Mouse (Mus musculus) right cerebral cortex, adult 2 months (tissue): Measurements from ENCODE around the gene Cfl2.
A peak's percentile ranks its signal among the peaks of the same experiment; 100 is the strongest.

Experiments used
- DNase-seq, 2 experiments: peaks; one replicate each; pipeline ENCODE4 v3.0.0; 2021 to 2022; ENCODE audit warnings: low spot score in 2 of 2

Gene Cfl2

DNA sequence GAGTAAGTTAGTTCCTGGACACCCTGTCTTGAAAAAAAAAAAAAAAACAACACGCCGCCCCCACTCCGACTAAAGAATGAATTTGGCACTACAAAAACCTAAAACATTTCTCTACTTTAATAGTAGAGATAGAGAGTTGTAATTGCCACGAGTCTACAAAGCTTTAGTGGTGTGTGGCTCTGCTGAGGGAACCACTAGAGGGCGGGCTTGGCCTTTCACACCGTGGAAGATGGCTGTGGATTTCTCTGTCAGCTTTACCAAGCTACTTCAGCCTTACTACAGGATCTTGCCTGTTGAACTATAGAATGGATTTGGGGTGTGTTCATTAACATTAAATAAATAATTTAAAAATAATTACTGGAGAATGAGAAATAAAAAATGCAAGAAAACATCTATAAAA, 32.1 kb downstream of the Cfl2 start:
- DNase-seq: peak; percentile 82 to 88

DNA sequence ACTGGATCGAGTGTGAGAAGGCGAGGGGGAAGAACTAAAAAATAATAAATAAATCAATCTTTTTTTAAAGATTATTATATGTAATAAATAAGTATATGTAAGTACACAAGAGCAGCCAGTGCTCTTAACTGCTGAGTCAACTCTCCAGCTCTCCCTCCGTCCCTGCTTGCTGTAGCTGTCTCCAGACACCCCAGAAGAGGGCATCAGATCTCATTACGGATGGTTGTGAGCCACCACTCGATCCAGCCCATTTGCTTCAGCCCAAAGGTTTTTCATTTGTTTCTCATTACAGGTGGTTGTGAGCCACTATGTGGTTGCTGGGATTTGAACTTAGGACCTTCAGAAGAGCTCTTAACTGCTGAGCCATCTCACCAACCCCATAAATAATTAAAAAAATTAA, 32.8 kb downstream of the Cfl2 start:
- no peak for DNase-seq

DNA sequence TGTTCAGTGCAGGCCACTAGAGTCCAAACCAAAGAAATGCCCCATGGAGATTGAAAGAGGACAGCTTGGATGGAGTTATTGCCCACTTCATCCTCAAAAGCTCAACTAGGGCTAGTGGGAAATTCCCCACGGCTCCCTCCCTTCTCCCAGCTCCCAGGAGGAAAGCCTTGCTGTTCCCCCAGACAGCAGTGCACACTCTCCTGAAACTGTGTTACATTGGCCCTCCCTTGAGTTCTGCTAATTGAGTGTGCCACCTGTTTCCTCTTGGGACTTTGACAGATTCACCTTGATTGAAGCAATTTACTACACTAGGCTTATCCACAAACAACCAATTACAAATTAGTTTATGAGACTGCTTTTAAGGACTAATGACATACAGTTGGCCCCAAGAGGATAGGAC, 34.6 kb downstream of the Cfl2 start:
- no peak for DNase-seq

DNA sequence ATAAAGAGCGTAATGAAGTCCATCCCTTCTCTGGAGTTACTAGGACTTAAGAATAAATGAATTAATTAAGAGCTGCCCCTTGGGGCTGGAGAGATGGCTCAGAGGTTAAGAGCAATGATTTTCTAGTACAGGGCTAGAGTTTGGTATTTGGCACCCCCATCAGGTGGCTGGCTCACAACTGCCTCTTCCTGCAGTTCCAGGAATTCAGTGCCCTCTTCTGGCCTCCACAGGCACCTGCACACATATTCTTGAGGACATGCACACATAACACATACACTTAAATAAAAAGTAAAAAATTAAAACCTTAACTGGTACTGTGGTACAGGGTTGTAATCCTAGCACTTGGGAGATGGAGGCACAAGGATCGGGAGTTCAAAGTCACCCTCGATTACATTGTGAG, 37.5 kb downstream of the Cfl2 start:
- no peak for DNase-seq

DNA sequence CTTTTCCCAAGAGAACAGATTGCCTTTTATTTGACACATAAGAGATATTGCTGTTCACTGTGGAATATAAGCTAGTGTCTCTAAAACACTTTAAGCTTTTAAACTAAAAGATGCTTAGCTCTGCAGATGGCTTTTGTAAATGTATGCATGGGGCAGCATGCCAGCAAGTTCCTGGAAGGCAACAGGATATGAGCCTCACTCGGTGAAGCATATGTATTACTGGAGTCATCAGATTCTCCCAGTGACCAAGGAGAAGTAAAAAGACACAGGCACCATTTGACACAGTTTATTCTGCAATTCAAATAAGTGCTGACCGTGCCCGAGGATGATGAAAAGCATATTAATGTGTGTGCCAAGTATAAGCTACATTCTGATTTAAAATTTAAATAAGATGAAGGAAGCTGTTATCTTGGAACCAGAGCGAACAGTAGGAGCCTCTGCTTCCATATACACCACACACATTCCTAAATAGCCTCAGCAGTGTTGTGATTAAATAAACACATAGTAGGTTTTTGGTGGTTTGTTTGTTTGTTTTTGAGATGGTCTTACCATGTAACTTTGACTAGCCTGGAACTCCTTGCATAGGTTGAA, 39.7 kb downstream of the Cfl2 start:
- peak; percentile 78 to 85 for DNase-seq

DNA sequence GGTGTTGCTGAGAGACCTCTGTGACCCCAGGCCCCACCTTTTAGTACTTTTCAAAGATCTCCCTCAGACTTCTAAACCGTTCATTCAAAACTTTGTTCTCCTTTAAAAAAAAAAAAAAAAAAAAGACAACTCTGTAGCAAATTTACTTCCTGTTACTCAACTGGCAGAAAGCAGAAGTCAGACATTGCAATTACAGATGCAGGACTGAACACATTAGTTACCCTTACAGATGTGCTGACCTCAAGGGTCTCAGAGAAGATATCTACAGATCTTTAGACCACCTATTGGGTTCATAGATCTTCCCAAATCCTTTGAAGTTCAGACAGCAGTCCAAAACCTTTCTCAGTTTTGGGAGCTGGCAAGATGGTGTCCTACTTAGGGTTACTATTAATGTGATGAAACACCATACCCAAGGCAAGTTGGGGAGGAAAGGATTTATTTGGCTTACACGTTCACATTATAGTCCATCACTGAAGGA, 42.0 kb downstream of the Cfl2 start:
- no peak for DNase-seq

DNA sequence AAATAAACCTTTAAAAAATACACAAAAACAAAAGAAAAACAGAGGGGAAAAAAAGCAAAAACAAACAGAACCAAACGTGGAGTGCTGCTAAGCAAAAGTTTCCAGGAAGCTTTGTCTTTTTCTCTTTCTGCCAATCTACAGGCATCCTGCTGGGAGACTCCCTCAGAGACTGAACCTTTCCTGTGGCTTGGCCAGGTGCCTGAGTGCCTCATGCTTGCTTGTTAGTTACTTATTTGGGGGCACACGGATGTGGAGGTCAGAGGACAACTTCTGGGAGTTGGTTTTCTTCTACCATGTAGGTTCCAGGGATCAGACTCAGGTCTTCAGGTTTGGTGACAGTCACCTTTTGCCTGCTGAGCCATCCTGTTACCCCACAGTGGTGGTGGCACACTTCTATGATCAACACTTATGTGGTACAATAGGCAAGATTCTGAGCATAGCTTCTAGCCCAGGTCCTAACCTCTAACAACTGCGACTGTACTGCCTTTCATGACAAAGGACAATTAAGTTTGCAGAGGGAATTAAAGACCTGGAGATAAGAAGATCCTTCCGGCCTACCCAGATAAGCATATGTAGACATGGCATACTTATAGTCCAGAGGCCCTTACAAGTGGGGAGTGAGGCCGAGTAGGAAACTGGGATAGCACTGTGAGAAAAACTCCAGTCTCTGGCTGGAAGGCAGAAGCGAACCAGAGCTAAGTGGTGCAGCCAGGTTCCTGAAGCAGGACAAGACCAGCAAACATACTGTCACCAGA, 43.3 kb downstream of the Cfl2 start:
- no peak for DNase-seq

DNA sequence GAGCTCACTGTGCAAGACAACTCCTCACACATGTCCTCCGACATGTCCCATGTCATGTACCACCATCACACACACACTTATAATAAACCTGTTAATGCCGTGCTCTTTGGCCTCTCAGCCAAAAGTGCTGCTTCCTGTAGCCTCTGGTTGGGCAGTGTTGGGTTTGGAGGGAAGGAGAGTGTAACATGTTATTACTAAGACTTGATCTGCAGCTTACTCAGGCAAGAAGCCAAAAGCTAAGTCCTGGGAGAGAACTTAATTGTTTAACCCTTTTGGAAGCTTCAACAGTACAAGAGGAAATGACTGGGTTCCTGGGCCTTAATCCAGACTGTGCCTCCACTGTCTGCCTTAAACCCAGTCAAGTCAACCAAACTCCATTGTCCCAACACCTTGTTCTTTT, 52.5 kb downstream of the Cfl2 start:
- DNase-seq: no peak
